Mouse (Mus musculus) heart, postnatal 36 days (tissue): ENCODE results near the gene Nrn1. TPM values are rescaled to one million over a fixed set of nuclear protein-coding genes. Genes with fewer than 3 reads are reported as not detected.

Source experiments
- DNase-seq, 2 experiments: peaks; one replicate each; pipeline ENCODE4 v3.0.0; 2021 to 2022
- intact Hi-C: fragments of 180-260 bp; cut with DNase I; formaldehyde crosslinking; loops from one replicate; pipeline ENCODE4 v1.15.1; 2025
- total RNA-seq, 2 experiments: library from RNA; stranded (reverse); gene quantifications; 2 replicates each; pipeline ENCODE4 v1.2.3; 2021

The Nrn1 gene
- total RNA-seq, 2 experiments from 2014 or later = 2.2 to 3.3 TPM

DNA sequence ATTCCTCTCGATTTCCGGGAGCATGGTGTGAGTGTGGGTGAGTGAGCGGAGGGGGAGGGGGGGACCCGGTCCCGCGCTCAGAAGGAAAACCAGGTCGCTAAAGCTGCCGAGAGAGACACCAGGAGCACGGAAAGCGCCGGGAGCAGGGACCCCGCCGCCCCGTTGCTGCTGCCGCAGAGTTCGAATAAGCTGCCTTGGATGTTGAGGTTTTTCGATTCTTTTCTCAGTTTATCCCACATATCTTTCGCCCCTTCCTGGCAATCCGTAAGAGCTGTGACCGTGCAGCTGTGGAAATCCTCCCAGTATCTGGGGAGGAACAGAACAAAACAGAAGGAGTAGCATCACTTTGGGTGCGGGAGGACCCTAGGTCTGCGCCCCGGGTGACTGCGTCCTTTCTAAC lies 8.4 kb downstream of the Nrn1 start:
- DNase-seq = no peak
- intact Hi-C loops = no loop called here

- intact Hi-C loops = no loop called here
- no peak for DNase-seq
These were observed 9.1 kb downstream of the Nrn1 start for GRCm38 (mm10) chr13:36725881-36726280.

DNA sequence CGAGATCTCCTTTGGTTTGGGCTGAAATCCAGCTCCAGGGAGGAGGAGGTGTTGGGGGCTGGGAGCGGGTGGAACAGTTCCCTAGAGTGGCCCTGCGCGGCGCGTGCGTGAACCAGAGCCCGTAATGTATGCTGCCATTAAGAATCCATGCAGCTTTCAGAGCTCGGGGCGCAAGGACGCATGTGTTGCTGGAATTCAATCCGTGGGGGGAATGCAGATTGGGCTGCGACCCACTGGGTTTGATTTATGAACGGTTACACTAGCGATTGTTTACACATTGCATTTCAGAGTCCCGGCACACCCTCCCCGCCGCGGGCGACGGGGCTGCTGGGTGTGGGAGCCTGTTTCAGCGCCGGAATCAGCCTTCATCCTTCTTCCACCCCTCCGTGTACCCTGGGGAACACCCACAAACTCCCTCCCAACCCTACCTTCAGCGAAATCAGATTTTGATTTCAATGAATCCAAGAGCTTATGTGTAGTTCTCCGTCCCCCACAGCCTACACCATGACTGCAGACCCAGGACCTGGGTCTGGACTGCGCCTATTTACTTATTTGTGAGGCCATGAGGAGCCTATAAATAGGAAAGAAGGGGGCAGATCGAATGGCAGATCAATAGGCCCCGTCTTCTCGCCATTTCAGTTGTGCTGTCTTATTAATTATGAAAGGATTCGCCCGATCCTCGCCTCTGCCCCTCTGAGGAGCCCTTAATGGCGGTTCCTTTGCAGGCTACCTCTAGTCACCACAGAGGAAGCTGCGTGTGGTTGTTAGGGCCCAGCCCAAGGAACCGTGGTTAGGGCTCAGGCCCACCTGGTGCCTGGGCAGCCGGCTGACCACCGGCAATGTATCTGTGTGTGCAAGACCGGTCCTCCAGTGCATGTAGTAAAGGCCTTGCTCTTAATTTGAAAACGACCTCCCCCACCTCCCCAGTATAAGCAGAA lies 10.1 kb downstream of the Nrn1 start:
- intact Hi-C loops = no loop called here
- no peak for DNase-seq

DNA sequence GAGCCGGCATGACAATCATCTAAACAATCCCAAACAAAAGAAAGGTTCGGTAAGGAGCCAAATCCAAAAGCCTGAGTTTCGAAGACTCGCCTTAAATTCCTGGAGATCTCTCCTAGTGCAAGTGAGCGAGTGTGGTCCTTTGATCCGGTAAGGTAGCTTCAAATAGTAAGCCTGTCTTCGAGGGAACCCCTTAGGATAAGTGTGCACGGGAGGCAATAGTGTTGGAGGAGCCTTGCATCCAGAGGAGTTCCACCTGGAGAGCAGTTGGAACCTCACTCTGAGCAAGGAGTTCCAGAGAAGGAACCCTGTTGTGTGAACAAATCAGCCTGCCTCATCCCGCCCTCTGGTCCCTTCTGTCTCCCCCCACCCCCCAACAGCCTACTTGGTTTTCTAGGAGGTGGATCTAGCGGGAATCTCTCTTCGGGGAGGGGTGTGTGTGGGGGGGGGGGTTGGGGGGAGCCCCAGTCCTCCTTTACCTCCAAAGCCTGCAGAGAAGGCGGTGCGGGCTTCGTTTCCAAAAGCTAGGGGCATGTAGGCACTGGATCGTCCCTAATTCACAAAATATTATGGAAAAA lies 11.1 kb downstream of the Nrn1 start:
- no peak for DNase-seq
- intact Hi-C loops = loop anchor here (2.0 kb wide), 1 partner anchor 13 kb away; no protein-coding TSS in a partner anchor

GRCm38 (mm10) chr13:36722309-36722708 lies 12.6 kb downstream of the Nrn1 start:
- intact Hi-C loops = loop anchor here (2.0 kb wide), 1 partner anchor 14 kb away; no protein-coding TSS in a partner anchor

DNA sequence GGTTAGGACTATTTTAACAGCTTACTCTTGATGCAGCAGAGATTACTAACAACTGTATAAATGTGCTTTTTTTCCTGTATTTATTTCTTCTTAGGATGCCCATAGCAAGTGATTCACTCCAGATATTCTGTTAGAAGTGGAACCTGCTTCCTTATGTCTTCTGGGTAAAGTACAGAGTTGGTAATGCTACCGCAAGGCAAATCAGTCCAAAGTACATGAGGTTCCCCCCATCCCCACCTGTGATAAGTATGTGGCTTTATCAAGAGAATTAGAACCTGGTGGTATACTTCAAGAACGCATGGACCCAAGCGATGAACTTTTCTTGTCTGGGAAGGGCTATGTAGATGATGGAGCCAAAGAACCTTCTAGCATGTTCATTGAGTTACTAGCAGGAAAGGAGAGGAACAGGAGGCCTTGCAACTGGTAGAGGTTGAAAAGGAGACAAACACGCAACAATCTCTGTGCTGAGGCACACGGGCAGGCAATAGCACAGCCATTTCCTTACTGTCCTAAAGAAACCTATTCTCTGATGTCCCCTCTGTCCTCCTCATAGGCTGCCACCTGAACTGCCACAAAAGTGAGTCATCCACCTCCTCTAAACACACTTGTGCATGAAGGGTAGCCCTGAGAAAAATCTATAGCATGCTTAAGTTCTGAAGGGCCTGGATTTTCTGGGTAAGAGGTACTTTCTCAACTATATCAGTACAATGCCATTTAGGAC lies 14.5 kb downstream of the Nrn1 start:
- intact Hi-C loops = no loop called here
- DNase-seq = no peak

More at GRCm38 (mm10) chr13:36722309-36722708, 12.6 kb downstream of the Nrn1 start:
- no peak for DNase-seq

DNA sequence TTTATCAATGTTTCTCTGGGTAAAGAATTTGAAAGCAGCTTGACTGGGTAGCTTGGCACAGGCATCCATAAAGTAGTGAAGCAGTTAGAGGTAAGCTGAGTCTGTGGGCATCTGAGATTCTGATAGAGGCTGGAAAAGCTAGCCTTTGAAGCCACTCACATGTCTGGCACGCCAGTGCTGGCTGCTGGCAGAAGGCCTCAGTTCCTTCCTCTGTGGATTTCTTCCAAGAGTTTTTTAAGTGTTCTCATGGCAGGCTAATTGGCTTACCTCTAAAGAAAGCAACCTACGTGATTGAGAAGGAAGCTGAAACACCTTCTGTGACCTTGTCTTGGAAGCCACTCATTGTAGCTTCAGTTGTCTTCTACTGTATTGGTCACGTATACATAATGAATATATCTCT lies 17.6 kb downstream of the Nrn1 start:
- intact Hi-C loops = no loop called here

GRCm38 (mm10) chr13:36716708-36717107 lies 18.2 kb downstream of the Nrn1 start:
- no peak for DNase-seq
- intact Hi-C loops = no loop called here

More for the DNA sequence above, 17.6 kb downstream of the Nrn1 start:
- no peak for DNase-seq

DNA sequence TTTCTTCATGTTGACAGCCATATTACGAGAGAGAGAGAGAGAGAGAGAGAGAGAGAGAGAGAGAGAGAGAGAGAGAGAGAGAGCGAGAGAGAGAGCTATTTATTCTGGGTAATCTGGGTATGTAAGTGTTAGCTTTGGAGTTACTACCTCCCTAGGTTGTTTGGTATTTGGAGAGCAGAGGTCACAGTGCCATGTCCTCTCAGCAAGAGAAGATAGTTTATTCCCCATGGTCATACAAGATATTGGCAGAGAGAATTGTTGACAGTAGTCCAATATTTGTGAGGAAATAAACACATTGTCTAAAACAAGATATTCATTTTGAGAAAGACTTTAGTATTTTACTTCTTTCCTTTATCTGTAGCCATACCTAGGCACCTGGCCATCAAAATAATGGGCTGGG lies 20.8 kb downstream of the Nrn1 start:
- intact Hi-C loops = no loop called here
- DNase-seq = no peak

GRCm38 (mm10) chr13:36707088-36707690 lies 27.7 kb downstream of the Nrn1 start:
- intact Hi-C loops = no loop called here
- no peak for DNase-seq

GRCm38 (mm10) chr13:36696351-36696771 lies 38.6 kb downstream of the Nrn1 start:
- intact Hi-C loops = loop anchor here (5.0 kb wide), 1 partner anchor 414 kb away; no protein-coding TSS in a partner anchor
- DNase-seq = peak; percentile 47 to 60

- DNase-seq = peak in 1 of 2 experiments; percentile 39
- intact Hi-C loops = loop anchor here (5.0 kb wide), 1 partner anchor 413 kb away; no protein-coding TSS in a partner anchor
These were observed 39.3 kb downstream of the Nrn1 start for GRCm38 (mm10) chr13:36695516-36696201.

GRCm38 (mm10) chr13:36683581-36683980 lies 51.4 kb downstream of the Nrn1 start:
- no peak for DNase-seq
- intact Hi-C loops = no loop called here

DNA sequence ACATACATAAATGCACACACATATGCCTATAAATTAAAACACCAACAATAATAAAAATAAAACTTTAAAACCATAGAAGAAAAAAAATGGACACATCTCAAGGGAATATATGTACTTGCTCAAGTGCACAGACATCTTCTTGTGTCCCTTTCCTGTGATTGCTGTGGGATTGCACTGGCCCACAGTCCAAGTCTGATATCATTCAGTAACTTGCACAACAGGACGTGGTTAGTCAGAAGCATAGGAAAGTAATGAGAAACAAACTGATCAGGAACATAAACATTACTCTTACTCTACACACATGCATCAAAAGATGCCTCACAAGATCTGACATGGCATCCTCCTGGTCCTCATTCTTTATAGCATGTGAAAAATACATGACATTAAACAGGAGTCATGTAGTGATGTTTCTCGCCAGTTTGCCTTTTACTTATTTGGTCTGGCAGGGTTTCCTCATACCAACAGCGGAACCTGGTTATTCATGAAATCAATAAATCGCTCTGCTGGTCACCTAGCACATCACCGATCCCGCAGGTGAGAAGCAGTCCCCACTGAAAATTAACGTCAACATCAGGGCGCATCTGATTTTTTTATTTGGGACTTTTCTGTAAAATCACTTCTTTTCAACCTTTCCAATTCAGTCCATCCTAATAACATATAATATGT lies 54.1 kb downstream of the Nrn1 start:
- DNase-seq = no peak
- intact Hi-C loops = no loop called here

DNA sequence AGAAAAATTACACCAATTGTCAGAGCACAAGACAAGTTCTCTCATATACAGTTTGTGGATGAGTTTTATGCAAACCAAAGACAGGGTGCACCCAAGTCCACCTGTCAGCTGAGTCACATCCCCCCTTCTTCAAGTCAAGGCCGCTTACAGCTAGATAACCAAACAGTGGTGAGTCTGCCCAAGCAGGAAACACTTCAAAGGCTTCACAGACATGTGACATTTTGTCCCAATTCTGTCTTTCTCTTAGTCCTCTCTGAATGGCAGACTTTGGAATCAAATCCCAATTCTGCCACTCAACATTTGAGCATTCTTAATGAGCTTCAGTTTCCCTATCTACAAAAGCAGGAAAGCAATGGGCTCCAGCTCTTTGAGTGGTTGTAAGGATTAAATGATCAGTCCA lies 55.6 kb downstream of the Nrn1 start:
- no peak for DNase-seq
- intact Hi-C loops = no loop called here
